Mouse (Mus musculus) stomach, embryonic 15.5 days (tissue): ENCODE measurements around the gene Sept10. TPM values are rescaled to one million over a fixed set of nuclear protein-coding genes. Genes with fewer than 3 reads are reported as not detected.
"Not testable (repeated sequence)": the region's sequence is repeated elsewhere in the genome, so short reads cannot be mapped to it uniquely, and the experiment has no call there.

Source experiments
- ATAC-seq: fragments of 200-750 bp; cut with Nextera tagmentation; 2 replicates; pipeline ENCODE4 v1.8.0; 2017; ENCODE audit warnings: low read depth, moderate number of reproducible peaks, moderate TSS enrichment; ENCODE audit not compliant: insufficient read depth, low FRiP score
- H3K27ac ChIP-seq: fragments of 300-500 bp; sonication (generic); 2 replicates; pipeline ENCODE4 v1.5.1; 2015; ENCODE audit warnings: mild to moderate bottlenecking, inconsistent platforms
- H3K27me3 ChIP-seq: fragments of 300-500 bp; sonication (generic); replicated peaks from 2 replicates; pipeline ENCODE4 v1.6.1; 2015; ENCODE audit warnings: inconsistent platforms
- H3K36me3 ChIP-seq: fragments of 300-500 bp; sonication (generic); 2 replicates; pipeline ENCODE4 v1.6.1; 2015; ENCODE audit warnings: inconsistent platforms
- H3K4me1 ChIP-seq: fragments of 300-500 bp; sonication (generic); 2 replicates; pipeline ENCODE4 v1.6.1; 2015; ENCODE audit warnings: inconsistent platforms
- H3K4me2 ChIP-seq: fragments of 300-500 bp; sonication (generic); 2 replicates; pipeline ENCODE4 v1.6.1; 2015; ENCODE audit warnings: mild to moderate bottlenecking, inconsistent platforms
- H3K4me3 ChIP-seq: fragments of 300-500 bp; sonication (generic); replicated peaks from 2 replicates; pipeline ENCODE4 v1.5.1; 2015; ENCODE audit warnings: inconsistent platforms
- H3K9ac ChIP-seq: fragments of 300-500 bp; sonication (generic); 2 replicates; pipeline ENCODE4 v1.6.1; 2015; ENCODE audit warnings: inconsistent platforms
- H3K9me3 ChIP-seq: fragments of 300-500 bp; sonication (generic); 2 replicates; pipeline ENCODE4 v1.6.1; 2016; ENCODE audit warnings: inconsistent platforms
- WGBS: fragments of 180-500 bp; shearing (Covaris S2); methylation state at CpG from one replicate; pipeline ENCODE4 v1.1.7; 2015; 5-methylcytosine and 5-hydroxymethylcytosine counted together
- polyA plus RNA-seq: library from polyadenylated mRNA; unstranded; fragments of >200 nt; fragmentation: Nextera tagmentation; extraction: Ambion mirVana; gene quantifications from 2 replicates; pipeline ENCODE4 v1.2.1, GENCODE M21; 2015

Gene Sept10
- polyA plus RNA-seq, 1 experiment from 2014 or later = 41.7 TPM

- no peaks in the 10 kb centered on the region for H3K36me3 ChIP-seq
- no peaks in the 10 kb centered on the region for H3K27me3 ChIP-seq
- no peak overlapping the region for H3K27ac ChIP-seq
- no peak overlapping the region for H3K4me2 ChIP-seq
- ATAC-seq = no peak
- no peak overlapping the region for H3K9ac ChIP-seq
- no peaks in the 10 kb centered on the region for H3K9me3 ChIP-seq
- no peaks in the 10 kb centered on the region for H3K4me1 ChIP-seq
- H3K4me3 ChIP-seq = no peak overlapping the region
- WGBS = 84% methylated on average over 1 of the region's 1 CpGs
These were observed 102.6 kb downstream of the Sept10 start for GRCm38 (mm10) chr10:59119001-59119400.

DNA sequence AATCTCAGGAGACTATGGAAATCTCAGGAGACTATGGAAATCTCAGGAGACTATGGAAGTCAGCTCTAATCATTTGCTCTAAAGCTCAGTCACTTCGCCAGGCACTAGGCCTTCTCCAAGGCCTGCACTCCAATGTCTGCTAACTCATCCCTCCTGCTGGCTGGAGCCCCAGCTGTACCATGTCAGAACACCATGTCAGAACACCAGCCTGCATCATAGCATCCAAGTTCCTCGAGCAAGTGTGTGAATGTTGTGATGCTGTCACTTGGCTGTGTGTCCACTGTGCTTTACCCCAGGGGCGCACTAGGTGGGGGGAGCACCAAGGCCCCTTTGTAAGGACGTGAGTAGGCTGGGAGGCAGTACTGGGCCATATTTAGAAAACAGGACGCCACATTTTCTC lies 104.1 kb downstream of the Sept10 start:
- Histone ChIP-seq H3K27ac (no peak overlapping the region), H3K4me3 (no peak overlapping the region), H3K36me3 (no peaks in the 10 kb centered on the region), H3K4me1 (no peaks in the 10 kb centered on the region), H3K4me2 (no peak overlapping the region), H3K27me3 (no peaks in the 10 kb centered on the region), H3K9ac (no peak overlapping the region), H3K9me3 (no peaks in the 10 kb centered on the region)
- 67% methylated on average over 5 of the region's 5 CpGs for WGBS
- no peak for ATAC-seq

- Histone ChIP-seq H3K4me1 (no peaks in the 10 kb centered on the region), H3K27ac (no peak overlapping the region), H3K9ac (no peak overlapping the region), H3K9me3 (no peaks in the 10 kb centered on the region), H3K27me3 (no peaks in the 10 kb centered on the region), H3K36me3 (no peaks in the 10 kb centered on the region), H3K4me2 (no peak overlapping the region), H3K4me3 (no peak overlapping the region)
- 79% methylated on average over 9 of the region's 9 CpGs for WGBS
- ATAC-seq = no peak
These were observed 105.3 kb downstream of the Sept10 start for GRCm38 (mm10) chr10:59116331-59116730.

DNA sequence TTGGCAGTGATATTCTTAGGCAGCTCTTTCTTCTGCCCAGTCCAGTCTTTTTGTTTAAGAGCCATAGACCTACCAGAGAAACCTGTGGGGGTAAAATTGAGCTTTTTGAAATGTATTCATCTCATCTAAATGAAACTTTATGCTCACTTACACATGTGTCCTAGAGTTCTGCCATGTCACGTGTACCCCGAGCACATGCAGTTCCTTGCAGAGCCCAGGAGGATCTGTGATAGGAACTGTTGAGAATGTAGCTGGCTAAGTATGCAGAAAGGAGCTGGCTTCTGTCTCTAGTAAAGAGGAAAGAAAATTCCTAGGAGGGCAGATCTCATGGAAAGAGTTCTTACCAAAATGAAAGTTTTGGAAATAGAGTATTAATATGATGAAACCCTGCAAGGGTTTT lies 106.0 kb downstream of the Sept10 start:
- Histone ChIP-seq H3K9me3 (no peaks in the 10 kb centered on the region), H3K4me2 (no peak overlapping the region), H3K27me3 (no peaks in the 10 kb centered on the region), H3K36me3 (no peaks in the 10 kb centered on the region), H3K4me1 (no peaks in the 10 kb centered on the region), H3K27ac (no peak overlapping the region), H3K9ac (no peak overlapping the region), H3K4me3 (no peak overlapping the region)
- ATAC-seq = no peak
- 89% methylated on average over 2 of the region's 2 CpGs for WGBS

- Histone ChIP-seq H3K36me3 (no peaks in the 10 kb centered on the region), H3K9me3 (no peaks in the 10 kb centered on the region), H3K4me2 (no peak overlapping the region), H3K27ac (no peak overlapping the region), H3K4me3 (no peak overlapping the region), H3K9ac (no peak overlapping the region), H3K27me3 (no peaks in the 10 kb centered on the region), H3K4me1 (no peaks in the 10 kb centered on the region)
- ATAC-seq = no peak
- 45% methylated on average over 15 of the region's 15 CpGs for WGBS
These were observed 106.9 kb downstream of the Sept10 start for GRCm38 (mm10) chr10:59114535-59115291.

DNA sequence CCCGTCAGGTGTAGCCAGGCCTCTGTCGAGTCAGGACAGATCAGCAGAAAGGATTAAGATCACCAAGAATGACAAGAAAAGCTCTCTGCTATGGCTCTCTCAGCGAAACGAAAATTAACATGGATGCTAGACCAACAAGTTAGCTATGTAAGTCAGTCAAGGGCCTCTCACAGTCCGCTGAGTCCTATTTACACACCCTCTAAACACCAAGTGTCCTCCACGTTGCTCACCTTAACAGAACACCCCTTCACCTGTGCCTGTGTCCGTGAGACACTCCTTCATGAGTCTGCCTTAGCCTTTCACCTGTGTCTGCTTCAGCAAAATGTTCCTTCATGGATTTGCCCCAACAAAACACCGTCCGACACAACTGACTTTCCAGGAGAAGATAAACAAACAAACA lies 108.3 kb downstream of the Sept10 start:
- whole genome bisulfite sequencing = 78% methylated on average over 9 of the region's 9 CpGs

GRCm38 (mm10) chr10:59112755-59113154 lies 108.9 kb downstream of the Sept10 start:
- ATAC-seq = no peak
- no peaks in the 10 kb centered on the region for H3K9me3 ChIP-seq
- no peak overlapping the region for H3K4me3 ChIP-seq
- H3K9ac ChIP-seq = no peak overlapping the region
- H3K27ac ChIP-seq = no peak overlapping the region
- H3K4me2 ChIP-seq = no peak overlapping the region
- no peaks in the 10 kb centered on the region for H3K27me3 ChIP-seq
- 79% methylated on average over 8 of the region's 8 CpGs for WGBS
- no peaks in the 10 kb centered on the region for H3K36me3 ChIP-seq
- no peaks in the 10 kb centered on the region for H3K4me1 ChIP-seq

More for the DNA sequence above, 108.3 kb downstream of the Sept10 start:
- no peak for ATAC-seq
- no peak overlapping the region for H3K27ac ChIP-seq
- no peak overlapping the region for H3K4me2 ChIP-seq
- H3K36me3 ChIP-seq = no peaks in the 10 kb centered on the region
- H3K4me1 ChIP-seq = no peaks in the 10 kb centered on the region
- no peaks in the 10 kb centered on the region for H3K9me3 ChIP-seq
- H3K4me3 ChIP-seq = no peak overlapping the region
- H3K9ac ChIP-seq = no peak overlapping the region
- H3K27me3 ChIP-seq = no peaks in the 10 kb centered on the region

- ATAC-seq = no peak
- no peaks in the 10 kb centered on the region for H3K27me3 ChIP-seq
- H3K4me1 ChIP-seq = no peaks in the 10 kb centered on the region
- WGBS = 93% methylated on average over 7 of the region's 7 CpGs
- no peak overlapping the region for H3K9ac ChIP-seq
- H3K9me3 ChIP-seq = no peaks in the 10 kb centered on the region
- H3K27ac ChIP-seq = no peak overlapping the region
- H3K4me3 ChIP-seq = no peak overlapping the region
- H3K36me3 ChIP-seq = no peaks in the 10 kb centered on the region
- H3K4me2 ChIP-seq = no peak overlapping the region
These were observed 111.3 kb downstream of the Sept10 start for GRCm38 (mm10) chr10:59110386-59110785.

GRCm38 (mm10) chr10:59109015-59109414 lies 112.6 kb downstream of the Sept10 start:
- 0 out of 2 replicates have a peak, but pooled peaks cover 2% of the 10 kb centered on the region for H3K27me3 ChIP-seq
- no peaks in the 10 kb centered on the region for H3K4me1 ChIP-seq
- H3K4me2 ChIP-seq = no peak overlapping the region
- H3K27ac ChIP-seq = no peak overlapping the region
- ATAC-seq = no peak
- no peak overlapping the region for H3K4me3 ChIP-seq
- H3K36me3 ChIP-seq = no peaks in the 10 kb centered on the region
- 16% methylated on average over 2 of the region's 2 CpGs for WGBS
- no peaks in the 10 kb centered on the region for H3K9me3 ChIP-seq
- H3K9ac ChIP-seq = no peak overlapping the region

- Histone ChIP-seq H3K27me3 (0 out of 2 replicates have a peak, but pooled peaks cover 2% of the 10 kb centered on the region), H3K36me3 (no peaks in the 10 kb centered on the region), H3K9ac (no peak overlapping the region), H3K4me3 (no peak overlapping the region), H3K4me2 (no peak overlapping the region), H3K27ac (no peak overlapping the region), H3K4me1 (no peaks in the 10 kb centered on the region), H3K9me3 (no peaks in the 10 kb centered on the region)
- no peak for ATAC-seq
- WGBS = 73% methylated on average over 3 of the region's 3 CpGs
These were observed 115.0 kb downstream of the Sept10 start for GRCm38 (mm10) chr10:59106644-59107043.

DNA sequence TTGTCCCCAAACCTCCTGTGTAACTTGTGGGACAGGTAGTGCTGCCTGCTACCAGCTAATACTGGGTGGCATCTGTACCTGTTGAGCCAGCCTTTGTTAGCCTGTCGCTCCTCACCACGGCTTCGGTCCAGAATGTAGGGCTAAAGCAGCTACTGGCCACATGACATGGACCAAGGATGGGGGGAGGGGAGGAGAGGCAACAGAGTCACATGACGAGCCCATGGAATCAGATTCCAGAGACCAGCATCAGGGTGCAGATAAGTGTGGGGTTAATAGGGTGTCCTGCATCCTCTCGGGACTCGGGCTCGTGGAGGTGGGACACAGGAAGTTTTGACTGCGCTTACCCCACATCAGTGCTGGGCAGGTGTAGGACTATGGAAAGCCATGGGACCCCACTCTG lies 115.8 kb downstream of the Sept10 start:
- H3K27me3 ChIP-seq = 0 out of 2 replicates have a peak, but pooled peaks cover 2% of the 10 kb centered on the region
- no peak overlapping the region for H3K27ac ChIP-seq
- no peak overlapping the region for H3K4me2 ChIP-seq
- no peak for ATAC-seq
- no peaks in the 10 kb centered on the region for H3K36me3 ChIP-seq
- no peak overlapping the region for H3K4me3 ChIP-seq
- no peaks in the 10 kb centered on the region for H3K4me1 ChIP-seq
- H3K9ac ChIP-seq = no peak overlapping the region
- no peaks in the 10 kb centered on the region for H3K9me3 ChIP-seq
- 75% methylated on average over 8 of the region's 8 CpGs for WGBS

- Histone ChIP-seq H3K9me3 (no peaks in the 10 kb centered on the region), H3K4me2 (no peak overlapping the region), H3K27ac (no peak overlapping the region), H3K4me3 (no peak overlapping the region), H3K36me3 (no peaks in the 10 kb centered on the region), H3K27me3 (0 out of 2 replicates have a peak, but pooled peaks cover 2% of the 10 kb centered on the region), H3K4me1 (no peaks in the 10 kb centered on the region), H3K9ac (no peak overlapping the region)
- 85% methylated on average over 5 of the region's 5 CpGs for WGBS
- ATAC-seq = no peak
These were observed 117.0 kb downstream of the Sept10 start for GRCm38 (mm10) chr10:59104683-59105082.

DNA sequence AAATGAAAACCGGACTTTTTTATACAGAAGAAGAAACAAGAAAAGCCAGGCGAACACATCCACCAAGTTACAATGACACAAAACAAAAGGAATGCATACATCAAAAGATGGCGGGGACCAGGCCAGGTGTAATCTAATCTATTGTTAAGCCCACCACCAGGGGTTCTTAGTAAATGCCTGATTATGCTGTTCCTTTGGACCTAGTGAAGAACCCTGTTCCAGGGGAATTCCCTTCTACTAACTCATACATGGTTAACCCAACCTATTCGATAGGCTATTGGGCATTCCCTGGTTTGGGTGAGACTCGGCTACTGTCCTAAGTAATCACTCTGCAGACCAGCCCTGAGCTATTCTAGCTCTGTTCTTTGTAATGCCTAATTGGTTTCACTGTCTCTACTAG lies 118.6 kb downstream of the Sept10 start:
- H3K9me3 ChIP-seq, H3K9ac ChIP-seq, H3K4me2 ChIP-seq, H3K4me1 ChIP-seq, H3K4me3 ChIP-seq, ATAC-seq, H3K36me3 ChIP-seq, H3K27ac ChIP-seq, H3K27me3 ChIP-seq: not testable (repeated sequence)
- WGBS = 91% methylated on average over 5 of the region's 5 CpGs
